Mouse (Mus musculus) duodenum, adult 2 months (tissue): ENCODE measurements around the gene Gm10382. TPM values are rescaled to one million over a fixed set of nuclear protein-coding genes. Genes with fewer than 3 reads are reported as not detected.

Source experiments
- polyA plus RNA-seq: library from polyadenylated mRNA; depleted of rRNA; stranded (reverse); fragments of >200 nt; gene quantifications from 2 replicates; pipeline ENCODE4 v1.2.3, GENCODE M21; 2012; ENCODE audit warnings: low replicate concordance; rRNA removed

Gm10382 gene
- 0.33 and 0.56 TPM in 2 replicates for polyA plus RNA-seq

DNA sequence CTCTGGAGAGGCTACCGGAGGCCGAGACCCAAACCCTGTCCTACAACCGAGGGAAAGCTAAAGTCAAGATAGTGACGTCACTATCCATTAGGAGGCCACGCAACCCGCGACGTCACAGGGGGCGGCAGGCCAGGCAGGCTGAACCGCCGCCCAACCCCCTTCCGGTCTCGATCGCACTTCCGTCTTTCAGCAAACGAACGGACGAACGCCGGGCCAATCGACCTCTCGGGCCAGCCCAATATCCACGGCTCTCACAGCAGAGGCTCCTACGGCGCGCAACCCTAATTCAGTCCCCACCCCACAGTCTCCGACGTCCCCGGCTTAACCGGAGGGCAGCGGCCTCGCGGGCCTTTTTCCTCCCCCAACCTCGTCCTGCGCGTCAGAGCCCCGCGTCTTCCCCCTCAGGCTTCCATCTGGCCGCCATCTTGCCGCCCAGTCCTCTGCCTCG is at the start of gene Gm10382:
Gm10382 (plus strand) TSS at position 192 of the 448 bp plus-strand sequence.

DNA sequence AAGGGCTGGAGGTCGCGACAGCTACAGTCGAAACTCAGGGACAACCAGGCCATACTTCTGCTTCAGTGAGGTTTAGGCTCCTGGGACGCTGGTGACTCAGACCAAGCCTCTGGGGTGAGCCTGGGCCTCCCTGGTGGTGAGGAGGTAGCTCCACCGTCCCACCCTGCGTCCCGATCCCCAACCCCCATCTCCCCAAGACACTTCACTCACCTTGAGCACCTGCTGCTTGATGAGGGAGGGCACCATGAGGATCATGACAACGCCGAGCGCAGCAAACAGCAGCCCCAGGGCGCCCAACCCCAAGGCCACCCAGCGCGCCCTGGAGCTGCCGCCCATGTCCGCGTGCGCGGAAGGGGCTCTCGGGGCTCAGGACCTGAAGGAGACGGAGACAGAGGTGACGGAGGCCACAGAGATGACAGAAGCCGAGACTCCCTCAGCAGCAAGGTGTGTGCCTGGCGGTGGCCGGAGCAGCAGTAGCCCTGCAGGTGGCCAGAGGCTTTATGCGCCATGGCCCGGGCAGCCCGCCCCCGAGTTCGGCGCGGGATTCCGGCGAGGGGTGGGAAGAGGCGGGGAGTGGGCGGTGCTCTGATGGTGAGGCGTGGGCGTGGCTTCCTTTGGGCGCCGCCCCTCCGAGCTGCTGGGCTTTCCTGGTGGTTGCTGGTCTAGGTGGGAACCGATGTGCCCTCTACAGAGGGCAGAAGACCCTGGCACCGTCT is 48.4 kb upstream of the Gm10382 start, which contains the start of gene Scarb1:
Scarb1 (minus strand) TSS at position 548 of the 716 bp plus-strand sequence.

DNA sequence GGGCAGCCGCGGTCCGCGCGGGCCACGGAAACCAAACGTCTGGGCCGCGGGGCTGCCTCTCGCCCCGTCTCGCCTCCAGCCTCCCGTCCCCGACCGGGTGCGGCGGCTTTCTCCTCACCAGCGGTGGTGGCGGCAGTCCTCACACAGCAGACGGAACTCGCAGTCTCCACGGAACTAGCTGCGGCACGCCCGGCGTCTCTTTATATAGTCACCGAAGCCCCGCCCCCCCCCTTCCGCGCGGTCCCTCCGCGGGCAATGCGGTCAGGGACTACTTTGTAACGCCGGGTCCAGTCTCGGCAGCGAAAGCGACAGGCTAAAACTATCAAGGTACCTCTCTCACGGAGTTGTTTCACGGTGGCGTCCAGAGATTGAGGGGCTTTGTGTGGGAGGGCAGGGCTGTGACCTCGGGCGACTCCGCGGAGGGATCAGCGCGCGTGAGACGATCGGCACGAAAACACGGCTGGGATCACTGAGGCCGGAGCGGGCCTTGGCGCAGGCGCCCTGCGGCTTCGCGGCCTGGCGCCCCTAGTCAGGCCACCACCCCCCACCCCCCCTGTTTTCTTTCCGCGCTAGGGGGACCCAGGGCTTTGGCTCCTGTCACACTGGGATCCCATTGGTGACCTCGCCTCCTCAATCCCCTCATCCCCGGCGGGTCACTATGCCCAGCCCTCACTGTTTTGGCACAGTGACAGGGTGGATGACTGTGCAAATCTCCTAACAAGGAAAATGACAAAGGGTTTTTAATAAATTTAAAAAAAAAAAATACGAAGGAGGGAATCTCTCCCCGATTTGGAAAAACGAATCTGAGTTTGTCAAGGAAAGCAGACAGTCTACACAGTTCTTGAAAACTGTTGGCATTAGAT is 688 bp downstream of the Gm10382 start, which contains the start of gene Ubc:
Ubc (minus strand) TSS at position 624 of the 863 bp plus-strand sequence.

DNA sequence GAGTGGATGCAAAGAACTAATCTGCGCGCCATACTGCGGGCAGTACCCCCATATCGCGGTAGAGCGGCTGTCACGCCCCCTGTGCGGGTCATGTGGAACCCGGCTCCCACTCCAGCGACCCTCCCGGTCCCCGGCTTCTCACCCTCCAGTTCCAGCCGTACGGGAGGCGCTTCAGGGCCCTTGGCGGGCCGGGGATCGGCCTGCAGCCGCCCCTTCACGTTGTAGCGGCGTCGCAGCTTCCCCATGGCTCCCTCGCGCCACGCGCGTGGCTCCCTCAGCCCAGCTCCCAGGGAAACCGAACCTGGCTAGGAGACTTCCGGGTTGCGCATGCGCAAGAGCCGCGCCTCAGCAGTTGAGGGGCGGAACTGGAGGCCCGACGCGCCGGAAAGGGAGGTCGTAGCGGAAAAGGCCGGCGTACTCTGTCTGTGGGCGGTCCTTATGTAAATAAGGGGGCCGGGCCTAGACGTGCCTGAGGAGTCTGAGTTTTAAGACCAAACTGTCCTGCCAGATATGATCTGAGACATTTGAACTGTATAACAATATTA is 44.7 kb downstream of the Gm10382 start, which contains the start of gene Dhx37:
Dhx37 (minus strand) TSS at position 329 of the 545 bp plus-strand sequence.

Other genes starting within 250 kb of the Gm10382 start
- gene Ncor2, start 210.1 kb upstream of the Gm10382 start, polyA plus RNA-seq = 41.6 and 48.6 TPM in 2 replicates
- 24.1 and 88.9 TPM in 2 replicates for gene Scarb1, start 48.2 kb upstream of the Gm10382 start, polyA plus RNA-seq
- gene Ubc, start 880 bp downstream of the Gm10382 start, polyA plus RNA-seq = 305 and 341 TPM in 2 replicates
- gene Dhx37, start 44.8 kb downstream of the Gm10382 start, polyA plus RNA-seq = 10.1 and 19.0 TPM in 2 replicates
- 35.6 and 40.5 TPM in 2 replicates for gene Bri3bp, start 52.2 kb downstream of the Gm10382 start, polyA plus RNA-seq
- gene Aacs, start 86.5 kb downstream of the Gm10382 start, polyA plus RNA-seq = 29.0 and 42.2 TPM in 2 replicates
- 0.23 TPM in 1 of 2 replicates, not detected in the other for gene Tmem132b, start 142.5 kb downstream of the Gm10382 start, polyA plus RNA-seq